8 mouse cellular contexts compared by ENCODE assay signal in genomic region chr11:119909436-119909835, GRCm38 (mm10). TPM values are rescaled to one million over a fixed set of nuclear protein-coding genes. Genes with fewer than 3 reads are reported as not detected.
DNase-seq lines count a peak whose midpoint lies in the region; ATAC-seq lines count a peak whose summit lies in the region.

No protein-coding gene starts in this region.

- no peaks in the 10 kb centered on the region for H3K9me3 ChIP-seq in heart, embryonic 14.5 days (ENCODE audit: control insufficient read depth, low read length)
- no peaks in the 10 kb centered on the region for H3K9me3 ChIP-seq in lung, embryonic 16.5 days (ENCODE audit: control insufficient read depth, low read length)

- peak; percentile 80 for DNase-seq in B cell, adult 2 months
- DNase-seq in MEL-GATA-1-ER (ENCODE audit: extremely low read depth, low read depth) = peak; percentile 56
- DNase-seq in cerebellum, postnatal 4 days (ENCODE audit: low spot score in 2 of 2) = peak; percentile 67 to 83
- peak; percentile 68 to 81 for DNase-seq in kidney, postnatal 25 days
- DNase-seq in right cerebral cortex, postnatal 14 days = peak; percentile 83

- H3K27me3 ChIP-seq in heart, embryonic 14.5 days (ENCODE audit: control insufficient read depth, insufficient read depth, low read length) = peaks cover 25% of the 10 kb centered on the region
- H3K27me3 ChIP-seq in lung, embryonic 16.5 days (ENCODE audit: control insufficient read depth, insufficient read depth, low read depth, low read length) = no peaks in the 10 kb centered on the region

- peak overlapping the region; percentile 55 for H3K9ac ChIP-seq in heart, embryonic 14.5 days (ENCODE audit: low read length)
- H3K9ac ChIP-seq in lung, embryonic 16.5 days (ENCODE audit: low read length) = peak overlapping the region; percentile 21; the same call in 1 of the 2 replicates

- 2% methylated on average over 5 of the region's 5 CpGs for WGBS in heart, embryonic 14.5 days
- 0% methylated on average over 5 of the region's 5 CpGs for WGBS in lung, embryonic 16.5 days

- ATAC-seq in heart, embryonic 14.5 days (ENCODE audit: insufficient number of reproducible peaks, insufficient read depth, low FRiP score, low read depth) = no peak
- ATAC-seq in lung, embryonic 16.5 days (ENCODE audit: low read depth) = no peak
- ATAC-seq in monocyte, adult 5-6 weeks (replicated peaks; ENCODE audit: insufficient number of reproducible peaks, low FRiP score, low TSS enrichment, poor library complexity, severe bottlenecking) = no peak

- no peak overlapping the region for H3K27ac ChIP-seq in heart, embryonic 14.5 days (replicated peaks in 1 of 2; ENCODE audit: control insufficient read depth in 1 of 2, insufficient read depth in 1 of 2, low read depth in 2 of 2, low read length in 2 of 2)
- H3K27ac ChIP-seq in lung, embryonic 16.5 days (ENCODE audit: low read length) = no peak overlapping the region

- peak overlapping the region in 1 of 2 experiments; percentile 1; a peak in 1 of 4 replicates for H3K4me3 ChIP-seq in heart, embryonic 14.5 days (ENCODE audit: control insufficient read depth in 1 of 2, insufficient read depth in 1 of 2, low read depth in 1 of 2, low read length in 2 of 2)
- H3K4me3 ChIP-seq in lung, embryonic 16.5 days (ENCODE audit: low read length) = no peak overlapping the region

- peaks cover 14 to 17% of the 10 kb centered on the region in 2 experiments for H3K4me1 ChIP-seq in heart, embryonic 14.5 days (ENCODE audit: control insufficient read depth in 2 of 2, insufficient read depth in 2 of 2, low read length in 2 of 2)
- H3K4me1 ChIP-seq in lung, embryonic 16.5 days (replicated peaks; ENCODE audit: control insufficient read depth, insufficient read depth, low read length) = peaks cover 12% of the 10 kb centered on the region

- H3K4me2 ChIP-seq in heart, embryonic 14.5 days (ENCODE audit: low read length) = peak overlapping the region; percentile 52
- 0 out of 2 replicates have a peak overlapping the region, but pooled peaks have one; percentile 21 for H3K4me2 ChIP-seq in lung, embryonic 16.5 days (ENCODE audit: low read depth, low read length)

- no peaks in the 10 kb centered on the region for H3K36me3 ChIP-seq in heart, embryonic 14.5 days (ENCODE audit: control insufficient read depth, insufficient read depth, low read length)
- no peaks in the 10 kb centered on the region for H3K36me3 ChIP-seq in lung, embryonic 16.5 days (ENCODE audit: control insufficient read depth, insufficient read depth, low read length)

RNA-seq across cellular contexts. Expression of gene Chmp6, which starts 3.8 kb away (rescaled TPM):
- polyA plus RNA-seq in heart, embryonic 14.5 days (2014; fragmentation: Nextera tagmentation; extraction: Ambion mirVana) = 62.4 and 65.4 TPM in 2 replicates
- polyA plus RNA-seq in lung, embryonic 16.5 days (2015; fragmentation: Nextera tagmentation; extraction: Ambion mirVana) = 90.3 and 92.6 TPM in 2 replicates
- 17.3 to 54.0 TPM (median 33.5 TPM) in 3 replicates for total RNA-seq in monocyte, adult 5-6 weeks (2017)

RNA-seq across cellular contexts. Expression of gene Baiap2, which starts 33.1 kb away (rescaled TPM):
- 11.0 and 13.2 TPM in 2 replicates for polyA plus RNA-seq in heart, embryonic 14.5 days (2014; fragmentation: Nextera tagmentation; extraction: Ambion mirVana)
- polyA plus RNA-seq in lung, embryonic 16.5 days (2015; fragmentation: Nextera tagmentation; extraction: Ambion mirVana) = 31.7 and 35.6 TPM in 2 replicates
- 3.5 to 13.2 TPM (median 10.2 TPM) in 3 replicates for total RNA-seq in monocyte, adult 5-6 weeks (2017)
